Mouse (Mus musculus): ENCODE data around the gene St5. TPM values are rescaled to one million over a fixed set of nuclear protein-coding genes. Genes with fewer than 3 reads are reported as not detected.

St5 gene
- total and polyA plus RNA-seq, 3 experiments, result 2.6 to 3.4 TPM; not detected in 1

- H3K27ac ChIP-seq (ENCODE audit: control insufficient read depth, low read depth, low read length), result no peak overlapping the region
- H3K9me3 ChIP-seq (replicated peaks; ENCODE audit: insufficient read depth, low read length), result no peaks in the 10 kb centered on the region
- no peaks in the 10 kb centered on the region for H3K79me2 ChIP-seq (ENCODE audit: control insufficient read depth, insufficient read depth, low read length, poor library complexity)
- no peak overlapping the region for H3K9ac ChIP-seq (ENCODE audit: control insufficient read depth, low read depth, low read length, poor library complexity, severe bottlenecking)
- H3K27me3 ChIP-seq (ENCODE audit: control insufficient read depth in 1 of 2, insufficient read depth in 2 of 2, low read length in 2 of 2), result no peaks in the 10 kb centered on the region
- TF ChIP-seq JUND (IDR thresholded peaks at IDR 0.05; ENCODE audit: low read depth, low read length) (no peak), HCFC1 (IDR thresholded peaks at IDR 0.05; ENCODE audit: low read depth, low read length) (no peak), TBP (IDR thresholded peaks at IDR 0.05; ENCODE audit: low read depth, low read length) (no peak), NELFE (IDR thresholded peaks at IDR 0.05; ENCODE audit: low read depth, low read length) (no peak), TAL1 (IDR thresholded peaks at IDR 0.05; ENCODE audit: low read length) (no peak), ETS1 (IDR thresholded peaks at IDR 0.05; ENCODE audit: low read depth, low read length) (no peak), RAD21 (IDR thresholded peaks at IDR 0.05; ENCODE audit: low read depth, low read length) (no peak), MAZ (IDR thresholded peaks at IDR 0.05; ENCODE audit: low read depth, low read length) (no peak), CHD1 (IDR thresholded peaks at IDR 0.05; ENCODE audit: low read depth, low read length) (no peak), CTCF (IDR thresholded peaks at IDR 0.05 in 2 of 3, conservative IDR thresholded peaks at IDR 0.05 in 1 of 3; ENCODE audit: control insufficient read depth in 1 of 3, insufficient read depth in 1 of 3, low read depth in 2 of 3, low read length in 3 of 3, poor library complexity in 1 of 3, severe bottlenecking in 1 of 3) (no peak), POLR2A (IDR thresholded peaks at IDR 0.05; ENCODE audit: control insufficient read depth in 1 of 2, insufficient read depth in 1 of 2, low read depth in 1 of 2, low read length in 2 of 2, poor library complexity in 1 of 2) (no peak), EP300 (IDR thresholded peaks at IDR 0.05; ENCODE audit: low read depth in 1 of 2, low read length in 2 of 2) (no peak), MYB (IDR thresholded peaks at IDR 0.05; ENCODE audit: low read depth, low read length) (no peak), MAFK (IDR thresholded peaks at IDR 0.05; ENCODE audit: borderline replicate concordance, low read depth, low read length) (no peak), CHD2 (IDR thresholded peaks at IDR 0.05; ENCODE audit: low read length) (no peak), POLR2AphosphoS5 (IDR thresholded peaks at IDR 0.05; ENCODE audit: borderline replicate concordance, low read depth, low read length) (no peak), ZNF384 (IDR thresholded peaks at IDR 0.05; ENCODE audit: low read depth, low read length) (no peak), ZKSCAN1 (IDR thresholded peaks at IDR 0.05; ENCODE audit: low read depth, low read length) (no peak), MXI1 (IDR thresholded peaks at IDR 0.05; ENCODE audit: low read depth, low read length) (no peak), ELF1 (IDR thresholded peaks at IDR 0.05; ENCODE audit: low read depth, low read length) (no peak)
- no peaks in the 10 kb centered on the region for H3K4me1 ChIP-seq (ENCODE audit: control insufficient read depth in 1 of 2, insufficient read depth in 2 of 2, low read length in 2 of 2)
- no peak overlapping the region for H3K4me3 ChIP-seq (ENCODE audit: control insufficient read depth in 1 of 2, insufficient read depth in 1 of 2, low read depth in 2 of 2, low read length in 2 of 2)
- H3K36me3 ChIP-seq (ENCODE audit: control insufficient read depth in 1 of 2, insufficient read depth in 2 of 2, low read length in 2 of 2), result no peaks in the 10 kb centered on the region
- DNase-seq (ENCODE audit: low read depth, low spot score), result no peak
These were observed 90.4 kb downstream of the St5 start for GRCm38 (mm10) chr7:109613051-109613450.

DNA sequence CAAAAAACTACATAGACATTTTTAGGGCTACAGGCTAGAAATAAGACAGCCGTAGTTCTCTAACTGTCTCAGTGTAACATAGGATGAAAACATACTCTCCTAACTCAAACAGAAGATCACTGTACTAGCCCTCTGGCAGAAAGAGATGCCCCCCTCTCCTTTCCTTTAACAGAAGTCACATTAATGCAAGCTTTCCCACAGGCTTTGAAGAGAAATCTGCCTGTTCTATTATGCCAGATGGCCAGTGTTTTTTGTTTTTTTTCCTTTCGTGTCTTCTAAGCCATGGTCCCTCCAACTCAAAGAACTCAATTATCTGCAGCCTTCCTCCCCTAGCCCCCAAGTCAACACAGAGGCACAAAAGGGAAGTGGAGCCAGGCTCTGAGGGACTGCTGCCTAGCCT, 90.9 kb downstream of the St5 start:
- no peaks in the 10 kb centered on the region for H3K36me3 ChIP-seq (ENCODE audit: control insufficient read depth in 1 of 2, insufficient read depth in 2 of 2, low read length in 2 of 2)
- H3K9me3 ChIP-seq (replicated peaks; ENCODE audit: insufficient read depth, low read length), result no peaks in the 10 kb centered on the region
- no peak overlapping the region for H3K27ac ChIP-seq (ENCODE audit: control insufficient read depth, low read depth, low read length)
- no peaks in the 10 kb centered on the region for H3K4me1 ChIP-seq (ENCODE audit: control insufficient read depth in 1 of 2, insufficient read depth in 2 of 2, low read length in 2 of 2)
- no peak overlapping the region for H3K9ac ChIP-seq (ENCODE audit: control insufficient read depth, low read depth, low read length, poor library complexity, severe bottlenecking)
- DNase-seq (ENCODE audit: low read depth, low spot score), result no peak
- H3K27me3 ChIP-seq (ENCODE audit: control insufficient read depth in 1 of 2, insufficient read depth in 2 of 2, low read length in 2 of 2), result no peaks in the 10 kb centered on the region
- TF ChIP-seq MAZ (IDR thresholded peaks at IDR 0.05; ENCODE audit: low read depth, low read length) (no peak), USF2 (IDR thresholded peaks at IDR 0.05; ENCODE audit: borderline replicate concordance in 1 of 2, insufficient read depth in 1 of 2, low read depth in 1 of 2, low read length in 2 of 2) (no peak), POLR2A (IDR thresholded peaks at IDR 0.05; ENCODE audit: control insufficient read depth in 1 of 2, insufficient read depth in 1 of 2, low read depth in 1 of 2, low read length in 2 of 2, poor library complexity in 1 of 2) (no peak)
- H3K4me3 ChIP-seq (ENCODE audit: control insufficient read depth in 1 of 2, insufficient read depth in 1 of 2, low read depth in 2 of 2, low read length in 2 of 2), result no peak overlapping the region
- H3K79me2 ChIP-seq (ENCODE audit: control insufficient read depth, insufficient read depth, low read length, poor library complexity), result no peaks in the 10 kb centered on the region
